Mouse (Mus musculus) megakaryocyte, embryonic 14.5 days (primary cell): ENCODE results near the gene Ssty2. TPM values are rescaled to one million over a fixed set of nuclear protein-coding genes. Genes with fewer than 3 reads are reported as not detected.
"Not testable (repeated sequence)": the region's sequence is repeated elsewhere in the genome, so short reads cannot be mapped to it uniquely, and the experiment has no call there.

Source experiments
- H3K27me3 ChIP-seq: replicated peaks from 2 replicates; pipeline ENCODE3; 2012; ENCODE audit warnings: inconsistent platforms
- H3K36me3 ChIP-seq: replicated peaks from 2 replicates; pipeline ENCODE3; 2012; ENCODE audit warnings: low read length, inconsistent platforms, mixed read lengths
- H3K4me1 ChIP-seq: 2 replicates; pipeline ENCODE4 v1.6.1; 2012; ENCODE audit warnings: inconsistent platforms
- H3K4me3 ChIP-seq: replicated peaks from 2 replicates; pipeline ENCODE3; 2012; ENCODE audit warnings: moderate library complexity, mild to moderate bottlenecking, inconsistent platforms
- H3K9me3 ChIP-seq: 2 replicates; pipeline ENCODE4 v1.6.1; 2012; ENCODE audit warnings: inconsistent platforms
- polyA plus RNA-seq: library from polyadenylated mRNA; stranded (reverse); fragments of >175 nt; gene quantifications from 2 replicates; pipeline ENCODE4 v1.2.3, GENCODE M21; 2012; ENCODE audit warnings: low replicate concordance; ENCODE audit not compliant: insufficient read depth

Ssty2 gene
- not detected in 2 replicates for polyA plus RNA-seq

DNA sequence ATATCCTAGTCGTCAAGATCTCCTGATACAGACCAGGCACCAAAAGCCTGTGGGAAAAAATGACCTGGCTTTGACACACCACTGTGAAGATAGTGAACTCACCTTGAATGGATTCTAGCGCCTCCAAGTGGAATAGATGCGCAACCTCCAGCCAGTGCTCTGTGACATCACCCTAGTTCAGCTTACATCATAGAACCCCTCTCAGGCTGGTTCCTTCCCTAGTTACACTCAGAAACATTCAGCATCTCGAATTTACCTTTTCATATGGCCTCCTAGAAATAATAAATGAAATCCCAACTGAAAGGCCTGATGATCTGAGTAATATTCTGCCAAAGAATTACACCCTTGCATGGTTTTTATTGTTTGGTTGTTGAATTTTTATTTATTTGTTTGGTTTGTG is at the start of gene Ssty2:
Gene Ssty2 (minus strand): TSS at position 101 of the 400 bp plus-strand sequence.
- H3K4me3 ChIP-seq, H3K36me3 ChIP-seq, H3K9me3 ChIP-seq, H3K4me1 ChIP-seq, H3K27me3 ChIP-seq: not testable (repeated sequence)
